Mouse (Mus musculus) kidney, adult 11 months (tissue): ENCODE measurements around the gene Slit1.

Source experiments
- DNase-seq: peaks from one replicate; pipeline ENCODE4 v3.0.0; 2022

Gene Slit1

GRCm38 (mm10) chr19:41587431-41588222, 155.8 kb downstream of the Slit1 start:
- no peak for DNase-seq

- DNase-seq = no peak
Observed at GRCm38 (mm10) chr19:41586752-41587151, 156.7 kb downstream of the Slit1 start.

GRCm38 (mm10) chr19:41582918-41583514, 160.4 kb downstream of the Slit1 start:
- no peak for DNase-seq

GRCm38 (mm10) chr19:41581706-41582420, 161.6 kb downstream of the Slit1 start, which contains the start of gene Gm340:
Gm340 (plus strand) TSS chr19:41582370.
- DNase-seq = no peak

- peak; percentile 52 for DNase-seq
Observed at GRCm38 (mm10) chr19:41579311-41579920, 164.0 kb downstream of the Slit1 start.

- DNase-seq = no peak
Observed at GRCm38 (mm10) chr19:41577576-41577975, 165.9 kb downstream of the Slit1 start.

- DNase-seq = no peak
Observed at GRCm38 (mm10) chr19:41573700-41574099, 169.8 kb downstream of the Slit1 start.

- no peak for DNase-seq
Observed at GRCm38 (mm10) chr19:41568791-41569190, 174.7 kb downstream of the Slit1 start.

GRCm38 (mm10) chr19:41560856-41561255, 182.6 kb downstream of the Slit1 start:
- no peak for DNase-seq

- DNase-seq = no peak
Observed at GRCm38 (mm10) chr19:41558891-41559486, 184.5 kb downstream of the Slit1 start.

- no peak for DNase-seq
Observed at GRCm38 (mm10) chr19:41557491-41557890, 186.0 kb downstream of the Slit1 start.

GRCm38 (mm10) chr19:41556981-41557380, 186.5 kb downstream of the Slit1 start:
- no peak for DNase-seq
